Mouse (Mus musculus) kidney, postnatal 10 days (tissue): Measurements from ENCODE around the gene Tmem80.

Source experiments
- DNase-seq: peaks from one replicate; pipeline ENCODE4 v3.0.0; 2021; ENCODE audit warnings: mixed read lengths

The Tmem80 gene

DNA sequence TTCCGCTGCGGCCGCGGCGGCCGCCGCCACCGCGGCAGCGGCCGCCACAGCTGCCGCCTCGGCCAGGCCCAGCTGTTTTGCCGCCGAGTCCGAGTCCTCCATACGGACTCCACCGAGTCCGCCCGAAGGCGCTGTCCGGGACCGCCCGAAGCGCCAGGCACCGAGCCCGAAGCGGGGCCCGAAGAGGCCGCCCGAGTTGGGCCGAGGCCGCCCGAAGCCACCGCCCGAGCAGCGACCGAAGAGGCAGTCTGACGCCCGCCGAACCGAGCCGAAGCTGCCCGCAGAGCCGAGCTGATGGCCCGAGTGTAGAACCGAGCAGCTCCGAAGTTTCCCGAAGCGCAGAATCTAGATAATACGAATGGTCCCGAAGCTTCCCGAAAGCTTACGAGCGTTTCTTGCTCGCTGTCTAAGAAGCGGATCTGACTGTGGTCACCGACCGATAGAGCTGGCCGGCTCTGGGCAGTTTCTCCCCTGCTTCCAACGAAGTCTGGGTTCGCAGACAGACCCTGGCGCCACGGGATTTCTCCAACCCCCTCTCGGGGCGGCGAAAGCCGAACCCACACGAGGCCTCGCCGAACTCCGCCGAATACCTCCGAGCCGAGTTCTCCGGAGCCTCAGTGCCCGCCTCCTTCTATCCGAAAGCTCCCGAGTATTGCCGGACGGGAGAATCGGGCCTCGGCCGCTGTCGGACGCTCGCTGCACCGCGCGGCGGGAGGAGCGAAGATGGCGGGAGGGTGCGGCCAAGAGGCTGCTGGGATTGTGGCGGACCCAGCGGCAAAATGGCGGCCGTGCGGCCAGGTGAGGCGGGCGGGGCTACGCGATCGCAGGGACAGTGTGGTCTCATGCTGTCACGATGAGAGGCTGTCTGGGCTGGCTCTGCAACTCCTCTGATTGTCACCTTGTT lies at the start of gene Tmem80, which contains the start of gene Deaf1:
TSS of gene Tmem80 (plus strand) at position 271 of the 904 bp plus-strand sequence.
TSS of gene Deaf1 (minus strand) at position 222 of the 904 bp plus-strand sequence.
- peak; percentile 100 for DNase-seq

DNA sequence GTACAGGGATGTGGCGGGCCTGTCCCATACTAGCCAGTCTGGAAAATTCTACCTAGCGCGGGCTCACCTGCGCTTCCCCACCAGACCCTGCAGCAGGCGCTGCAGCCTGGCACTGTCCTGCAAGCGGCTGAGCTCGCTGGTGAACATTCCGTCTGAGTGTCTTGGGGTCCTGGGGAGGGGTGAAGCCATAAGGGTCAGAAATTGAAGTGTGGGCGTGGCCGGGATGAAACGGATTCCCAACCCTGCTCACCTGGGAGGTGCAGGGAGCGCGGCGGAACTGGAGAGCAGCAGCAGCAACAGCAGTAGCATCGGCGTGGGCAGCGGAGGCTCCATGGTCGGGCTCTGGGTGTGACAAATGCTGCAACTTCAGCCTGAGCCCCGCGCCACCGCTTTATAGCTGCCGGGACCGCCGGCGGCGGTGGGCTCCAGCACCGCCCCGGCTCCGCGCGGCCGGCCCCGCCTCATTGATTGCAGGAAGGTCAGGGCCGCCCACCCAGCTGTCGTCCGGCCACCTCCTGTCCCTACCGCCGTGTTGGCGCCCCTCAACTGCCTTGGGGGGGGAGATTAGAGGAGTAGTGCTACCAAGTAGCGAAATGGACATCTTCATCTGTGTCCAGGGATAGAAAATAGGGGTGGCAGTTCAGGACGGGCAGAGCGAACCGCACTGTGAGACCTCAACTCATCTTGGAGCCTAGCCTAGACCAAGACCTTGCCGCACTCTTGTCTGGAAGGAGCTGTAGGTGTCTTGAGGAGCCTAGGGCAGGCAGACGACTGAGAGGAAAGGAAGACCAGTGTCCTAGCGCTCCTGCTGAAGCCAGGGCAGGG lies 48.6 kb upstream of the Tmem80 start, which contains the start of gene Sct:
TSS of gene Sct (minus strand) at position 368 of the 825 bp plus-strand sequence.
- peak; percentile 63 for DNase-seq

DNA sequence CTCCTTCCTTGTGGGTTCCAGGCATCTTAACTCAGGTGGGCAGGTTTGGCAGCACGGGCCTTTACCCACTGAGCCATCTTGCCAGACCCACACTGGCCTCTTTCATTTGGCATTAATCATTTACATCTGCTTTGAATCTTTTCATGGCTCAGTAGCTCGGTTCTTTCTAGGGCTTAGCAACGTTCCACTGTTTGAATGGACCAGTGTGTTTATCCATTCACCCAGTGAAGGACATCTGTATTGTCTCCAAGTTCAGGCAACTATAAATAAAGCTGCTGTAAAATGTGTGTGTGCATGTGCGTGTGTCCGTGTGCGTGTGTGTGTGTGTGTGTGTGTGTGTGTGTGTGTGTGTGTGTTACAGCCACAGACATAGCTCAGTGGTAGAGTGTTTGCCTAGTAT lies 46.1 kb upstream of the Tmem80 start:
- no peak for DNase-seq

DNA sequence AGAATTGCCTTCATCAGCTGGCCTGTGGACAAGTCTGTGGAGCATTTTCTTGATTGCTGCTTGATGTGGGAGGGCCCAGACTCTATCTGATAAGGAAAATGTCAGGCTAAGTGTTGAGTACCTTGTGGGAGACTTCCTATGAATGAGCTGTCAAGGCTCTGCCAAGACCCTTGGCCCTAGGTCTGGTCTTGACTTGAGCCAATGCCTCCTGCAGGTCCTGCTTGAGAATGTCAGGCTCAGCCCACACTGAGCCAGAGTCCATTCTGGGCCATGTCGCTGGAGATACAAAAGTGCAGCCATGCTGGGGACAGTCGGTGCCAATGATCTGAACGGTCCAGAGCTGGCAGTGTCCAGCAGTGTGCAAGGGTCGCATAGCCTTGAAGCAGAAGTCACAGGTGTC lies 44.8 kb upstream of the Tmem80 start:
- DNase-seq, result no peak

- no peak for DNase-seq
Measured at GRCm38 (mm10) chr7:141288042-141288441, 39.5 kb upstream of the Tmem80 start.

GRCm38 (mm10) chr7:141291921-141292582 lies 35.5 kb upstream of the Tmem80 start, which contains the start of gene Drd4:
TSS of gene Drd4 (plus strand) at chr7:141292006.
- peak; percentile 62 for DNase-seq

DNA sequence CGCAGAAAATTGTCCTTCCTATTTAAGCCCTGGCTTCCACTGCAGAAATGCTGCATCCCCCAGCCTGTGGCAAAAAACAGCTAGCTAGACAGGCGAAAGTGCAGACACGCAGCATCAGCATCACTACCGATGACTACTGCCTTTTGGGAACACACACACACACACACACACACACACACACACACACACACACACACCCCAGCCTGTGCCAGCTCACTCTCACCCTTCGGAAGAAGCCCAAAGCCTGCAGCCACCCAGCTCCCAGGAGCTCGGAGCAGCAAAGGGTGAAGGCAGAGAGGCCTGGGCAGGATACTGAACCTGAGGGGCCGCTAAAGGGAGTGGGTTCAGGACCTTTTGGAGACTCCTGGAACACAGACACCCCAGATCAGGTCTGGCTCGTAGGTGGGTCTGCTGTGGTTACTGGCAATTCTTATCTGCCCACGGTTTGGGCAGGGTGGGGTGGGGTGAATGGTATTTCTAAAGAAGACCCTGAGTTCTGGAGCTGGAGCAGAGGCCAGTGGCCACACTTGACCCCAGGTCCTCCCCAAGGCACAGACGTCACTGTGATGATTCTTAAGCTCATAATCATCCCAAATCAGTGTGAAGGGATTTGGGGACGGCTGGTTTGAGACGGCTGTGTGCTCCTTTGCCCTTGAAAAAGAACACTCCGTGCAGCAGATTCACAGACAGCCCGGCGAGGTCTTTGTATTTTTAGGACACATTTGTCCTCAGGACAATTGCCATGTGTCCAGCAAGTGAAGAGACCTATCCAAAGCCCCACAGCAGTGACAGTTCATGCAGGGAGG lies 34.8 kb upstream of the Tmem80 start:
- DNase-seq, result no peak

- peak; percentile 60 for DNase-seq
Measured at GRCm38 (mm10) chr7:141293852-141294471, 33.6 kb upstream of the Tmem80 start.

GRCm38 (mm10) chr7:141294479-141294878 lies 33.1 kb upstream of the Tmem80 start:
- DNase-seq, result no peak

DNA sequence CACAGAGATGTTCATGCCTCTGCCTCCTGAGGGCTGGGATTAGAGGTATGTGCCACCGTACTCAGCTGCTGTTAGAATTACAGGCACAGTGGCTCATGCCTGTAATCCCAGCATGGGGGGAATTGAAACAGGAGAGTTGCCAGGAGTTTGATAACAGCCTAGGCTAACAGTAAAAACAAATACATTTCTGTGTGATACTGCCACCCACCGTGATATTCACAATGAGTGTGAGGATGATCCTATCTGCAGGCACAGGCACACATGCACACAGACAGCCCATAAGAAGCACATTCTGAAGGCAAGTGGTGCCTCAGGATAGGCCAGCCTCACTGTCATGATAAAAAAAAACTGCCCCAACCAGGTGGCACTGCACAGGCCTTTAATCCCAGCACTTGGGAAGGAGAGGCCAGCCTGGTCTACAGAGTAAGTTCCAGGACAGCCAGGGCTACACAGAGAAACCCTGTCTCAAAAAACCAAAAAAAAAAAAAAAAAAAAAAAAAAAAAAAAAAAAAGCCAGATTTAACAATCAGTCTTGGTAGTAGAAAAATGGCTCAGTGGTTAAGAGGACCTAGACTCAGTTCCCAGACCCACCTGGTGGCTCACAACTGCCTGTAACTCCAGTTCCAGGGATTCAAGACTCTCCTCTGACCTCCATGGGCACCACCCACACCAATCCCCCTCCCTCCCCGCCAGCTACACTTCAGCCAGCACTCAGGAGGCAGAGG lies 29.5 kb upstream of the Tmem80 start:
- no peak for DNase-seq

GRCm38 (mm10) chr7:141299175-141299574 lies 28.4 kb upstream of the Tmem80 start:
- DNase-seq, result no peak

- DNase-seq, result no peak
Measured at GRCm38 (mm10) chr7:141301386-141301785, 26.2 kb upstream of the Tmem80 start.

- DNase-seq, result no peak
Measured at GRCm38 (mm10) chr7:141302702-141303268, 24.8 kb upstream of the Tmem80 start.

DNA sequence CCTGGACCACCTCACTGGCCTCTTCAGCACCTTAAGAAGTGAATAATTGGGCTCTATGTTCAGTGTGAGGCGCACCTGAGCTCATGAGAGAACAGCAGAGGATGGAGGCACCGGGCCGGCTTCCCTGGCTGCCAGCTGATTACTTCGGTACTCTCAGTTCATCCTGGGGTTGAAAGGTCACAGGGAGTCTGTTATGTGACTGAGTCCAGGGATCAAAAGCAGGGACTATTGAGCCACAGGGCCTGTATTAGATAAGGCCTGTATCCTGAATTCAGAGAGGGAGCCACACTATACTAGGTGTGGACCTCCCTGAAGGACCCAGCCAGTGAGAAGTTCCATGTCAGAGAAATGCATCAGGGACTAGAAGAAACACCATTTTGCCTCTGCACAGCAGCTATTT lies 23.0 kb upstream of the Tmem80 start:
- DNase-seq, result no peak

GRCm38 (mm10) chr7:141314416-141314815 lies 13.1 kb upstream of the Tmem80 start:
- DNase-seq, result no peak

- DNase-seq, result no peak
Measured at GRCm38 (mm10) chr7:141315076-141315475, 12.5 kb upstream of the Tmem80 start.

DNA sequence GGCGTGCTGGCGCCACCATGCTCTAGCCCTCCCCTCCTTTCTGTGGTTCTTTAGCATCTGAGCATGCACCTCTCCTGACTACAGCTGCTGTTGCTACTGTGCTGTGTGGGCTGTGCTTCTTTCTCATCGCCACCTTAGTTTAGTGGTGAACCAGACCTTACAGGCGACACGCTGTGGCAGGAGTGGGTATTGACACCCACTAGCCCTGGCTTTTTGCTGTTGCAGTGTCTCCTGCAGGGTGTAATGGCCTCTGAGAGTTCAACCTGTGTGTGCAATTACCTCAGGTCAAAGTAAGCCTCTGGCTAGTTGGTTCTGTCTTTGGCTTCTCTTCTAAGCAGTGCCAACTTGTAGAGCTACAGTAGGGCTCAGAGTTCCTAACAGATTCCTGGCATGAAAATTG lies 11.6 kb upstream of the Tmem80 start:
- DNase-seq, result peak; percentile 75

- DNase-seq, result no peak
Measured at GRCm38 (mm10) chr7:141317619-141318132, 9.9 kb upstream of the Tmem80 start.

DNA sequence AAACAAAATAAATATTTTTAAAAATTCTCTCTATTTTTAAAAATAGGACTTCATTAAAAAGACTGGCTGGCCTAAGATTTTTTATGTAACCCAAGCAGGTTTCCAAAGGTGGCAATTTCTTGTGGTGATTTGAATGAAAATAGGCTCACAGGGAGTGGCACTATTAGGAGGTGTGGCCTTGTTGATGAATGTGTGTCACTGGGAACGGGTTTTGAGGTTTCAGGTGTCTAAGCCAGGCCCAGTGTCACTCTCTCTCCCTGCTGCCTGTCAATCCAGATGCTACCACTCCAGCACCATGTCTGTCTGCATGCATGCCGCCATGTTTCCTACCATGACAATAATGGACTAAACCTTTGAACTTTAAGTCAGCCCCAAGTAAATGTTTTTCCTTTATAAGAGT lies 8.1 kb upstream of the Tmem80 start:
- no peak for DNase-seq

DNA sequence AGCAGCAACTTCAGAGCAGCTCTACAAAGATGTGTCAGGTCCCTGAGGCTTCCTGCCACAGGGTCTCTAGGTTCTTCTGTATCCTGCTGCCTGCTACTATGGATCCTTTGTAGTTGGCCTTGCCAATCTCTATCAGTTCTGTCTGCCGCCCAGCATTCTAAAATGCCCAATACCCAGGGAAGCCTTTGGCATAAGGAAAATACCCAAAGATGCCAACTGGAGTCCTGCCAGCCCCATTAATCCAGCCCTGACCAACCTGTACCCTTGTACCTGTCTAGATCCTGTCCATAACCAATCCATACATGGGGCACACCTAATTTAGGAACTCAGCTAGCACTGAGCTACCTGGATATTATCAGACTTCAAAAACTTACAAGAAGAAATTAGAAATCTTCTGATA lies 2.9 kb upstream of the Tmem80 start:
- DNase-seq, result no peak
